Mouse (Mus musculus) liver, adult 2 months (tissue): Measurements from ENCODE around the gene Ptpn14. TPM values are rescaled to one million over a fixed set of nuclear protein-coding genes. Genes with fewer than 3 reads are reported as not detected.

Experiments used
- DNase-seq: peaks from one replicate; pipeline ENCODE4 v3.0.0-alpha.2; 2011; ENCODE audit warnings: low read depth, low spot score; ENCODE audit errors: extremely low read depth
- H3K27ac ChIP-seq: fragments of 200-500 bp; replicated peaks from 2 replicates; pipeline ENCODE4 v1.5.1; 2012; ENCODE audit warnings: low read depth, mild to moderate bottlenecking, control low read depth, inconsistent platforms, low read length; ENCODE audit not compliant: insufficient read depth
- H3K27me3 ChIP-seq: fragments of 200-500 bp; 2 replicates; pipeline ENCODE4 v1.6.1; 2012; ENCODE audit warnings: mild to moderate bottlenecking, moderate library complexity, low read length, inconsistent platforms; ENCODE audit not compliant: control insufficient read depth, insufficient read depth
- H3K36me3 ChIP-seq: fragments of 200-500 bp; 2 replicates; pipeline ENCODE4 v1.6.1; 2012; ENCODE audit warnings: low read length, inconsistent platforms; ENCODE audit not compliant: control insufficient read depth, insufficient read depth
- H3K4me1 ChIP-seq: fragments of 200-500 bp; 2 replicates; pipeline ENCODE4 v1.6.1; 2011; ENCODE audit warnings: low read length; ENCODE audit not compliant: control insufficient read depth, insufficient read depth
- H3K4me3 ChIP-seq: fragments of 200-500 bp; 2 replicates; pipeline ENCODE4 v1.5.1; 2011; ENCODE audit warnings: low read depth, mild to moderate bottlenecking, control low read depth, low read length, moderate library complexity; ENCODE audit not compliant: insufficient read depth
- H3K79me2 ChIP-seq: fragments of 200-500 bp; 2 replicates; pipeline ENCODE4 v1.6.1; 2012; ENCODE audit warnings: inconsistent platforms, mild to moderate bottlenecking, low read length, moderate library complexity; ENCODE audit not compliant: control insufficient read depth, insufficient read depth
- H3K9ac ChIP-seq: fragments of 200-500 bp; 2 replicates; pipeline ENCODE4 v1.6.1; 2012; ENCODE audit warnings: low read depth, mild to moderate bottlenecking, control low read depth, inconsistent platforms, low read length
- CTCF ChIP-seq: fragments of 200-500 bp; IDR thresholded peaks from 2 replicates; pipeline ENCODE4 v1.5.1; 2011; ENCODE audit warnings: low read depth, low read length, control low read depth
- POLR2A ChIP-seq: fragments of 200-500 bp; IDR thresholded peaks from 2 replicates; pipeline ENCODE4 v1.6.1; 2011; ENCODE audit warnings: low read length, control low read depth; ENCODE audit not compliant: insufficient read depth; ENCODE audit errors: extremely low read depth
- WGBS: fragments of 180-500 bp; shearing (Covaris S2); methylation state at CpG from one replicate; pipeline ENCODE4 v1.1.7; 2018; 5-methylcytosine and 5-hydroxymethylcytosine counted together
- polyA plus RNA-seq: library from polyadenylated mRNA; depleted of rRNA; stranded (reverse); fragments of >200 nt; gene quantifications from 2 replicates; pipeline ENCODE4 v1.2.3, GENCODE M21; 2012
- total RNA-seq: library from RNA; depleted of rRNA; stranded (reverse); fragments of >200 nt; gene quantifications from 2 replicates; pipeline ENCODE4 v1.2.3, GENCODE M21; 2014

Gene Ptpn14
- total and polyA plus RNA-seq, 2 experiments = 0.55 to 0.74 TPM

DNA sequence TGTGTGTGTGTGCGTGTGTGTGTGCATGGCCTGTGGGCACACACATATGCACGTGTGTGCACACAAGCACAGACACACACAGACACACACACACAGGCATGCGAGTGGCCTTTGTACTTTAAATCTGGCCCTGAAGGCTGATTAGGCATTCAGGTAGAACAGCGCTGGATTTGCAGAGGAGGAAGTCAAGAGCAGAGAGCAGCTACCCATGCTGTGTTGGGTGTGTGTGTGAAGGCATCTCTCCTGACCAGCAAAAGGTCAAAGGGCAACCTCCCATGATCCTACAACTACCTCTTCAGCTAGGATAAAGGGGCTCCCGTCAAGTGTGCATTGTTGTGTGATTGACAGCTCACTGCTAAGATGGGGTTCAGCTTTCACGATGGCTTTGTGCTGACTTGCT lies 61.5 kb downstream of the Ptpn14 start:
- DNase-seq = no peak
- no peak overlapping the region for H3K27ac ChIP-seq
- no peak overlapping the region for H3K9ac ChIP-seq
- no peaks in the 10 kb centered on the region for H3K36me3 ChIP-seq
- WGBS = 74% methylated on average over 6 of the region's 6 CpGs
- H3K4me3 ChIP-seq = no peak overlapping the region
- no peaks in the 10 kb centered on the region for H3K27me3 ChIP-seq
- no peaks in the 10 kb centered on the region for H3K79me2 ChIP-seq
- H3K4me1 ChIP-seq = no peaks in the 10 kb centered on the region
- TF ChIP-seq CTCF = no peak
- TF ChIP-seq POLR2A = no peak

DNA sequence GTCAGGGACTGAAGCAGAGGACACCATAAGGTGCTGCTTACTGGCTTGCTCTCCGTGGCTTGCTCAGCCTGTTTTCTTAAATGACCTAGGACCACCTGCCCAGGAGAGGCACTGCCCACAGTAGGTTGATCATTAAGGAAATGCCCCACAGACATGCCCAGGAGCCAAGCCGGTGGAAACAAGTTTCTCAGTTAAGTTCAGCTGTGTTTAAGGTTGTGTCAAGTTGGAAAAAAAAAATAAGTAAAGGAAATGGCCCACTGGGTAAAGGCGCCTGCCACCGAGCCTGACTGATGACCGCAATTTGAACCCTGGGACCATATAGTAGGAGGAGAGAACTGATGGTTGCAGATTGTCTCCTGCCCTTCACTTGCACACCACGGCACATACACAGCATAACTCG lies 62.6 kb downstream of the Ptpn14 start:
- DNase-seq = no peak
- Histone ChIP-seq H3K79me2 (no peaks in the 10 kb centered on the region), H3K4me3 (no peak overlapping the region), H3K4me1 (no peaks in the 10 kb centered on the region), H3K27ac (no peak overlapping the region), H3K27me3 (no peaks in the 10 kb centered on the region), H3K9ac (no peak overlapping the region), H3K36me3 (no peaks in the 10 kb centered on the region)
- 66% methylated on average over 7 of the region's 7 CpGs for WGBS
- TF ChIP-seq CTCF (no peak), POLR2A (no peak)

DNA sequence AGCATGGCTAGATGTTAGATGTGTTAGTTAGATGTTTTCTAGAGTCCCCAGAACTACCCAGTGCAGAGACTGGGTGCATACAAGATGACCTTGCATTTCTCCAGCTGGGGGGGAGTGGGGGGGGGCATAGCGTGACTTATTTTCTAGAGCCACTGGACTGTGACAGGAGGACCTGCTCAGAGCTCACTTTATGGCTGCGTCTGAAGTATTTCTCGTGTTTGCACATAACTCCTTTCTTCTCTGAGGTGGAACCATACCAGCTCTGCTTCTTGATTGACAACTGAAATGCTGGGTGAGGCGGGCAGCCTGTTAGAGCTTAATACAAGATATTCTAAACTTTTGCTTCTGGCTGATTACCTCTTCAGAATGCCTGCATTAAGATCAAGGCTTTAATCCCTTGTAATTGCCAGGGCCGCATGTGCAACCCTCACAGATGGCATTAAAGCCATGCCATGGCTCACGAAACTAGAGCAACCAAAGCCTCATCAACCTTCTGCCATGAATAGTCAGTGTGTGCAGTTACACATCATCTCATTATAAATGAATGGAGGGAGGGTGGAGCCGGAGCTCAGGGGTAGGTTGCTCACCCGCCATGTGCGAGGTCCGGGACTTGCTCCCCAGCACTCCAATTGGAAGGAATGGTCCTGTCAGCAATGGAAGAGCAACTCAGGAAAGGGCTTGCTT lies 63.6 kb downstream of the Ptpn14 start:
- Histone ChIP-seq H3K9ac (no peak overlapping the region), H3K79me2 (no peaks in the 10 kb centered on the region), H3K4me3 (no peak overlapping the region), H3K4me1 (no peaks in the 10 kb centered on the region), H3K27me3 (no peaks in the 10 kb centered on the region), H3K36me3 (no peaks in the 10 kb centered on the region), H3K27ac (no peak overlapping the region)
- DNase-seq = no peak
- 92% methylated on average over 10 of the region's 10 CpGs for WGBS
- no peak for TF ChIP-seq CTCF
- no peak for TF ChIP-seq POLR2A

DNA sequence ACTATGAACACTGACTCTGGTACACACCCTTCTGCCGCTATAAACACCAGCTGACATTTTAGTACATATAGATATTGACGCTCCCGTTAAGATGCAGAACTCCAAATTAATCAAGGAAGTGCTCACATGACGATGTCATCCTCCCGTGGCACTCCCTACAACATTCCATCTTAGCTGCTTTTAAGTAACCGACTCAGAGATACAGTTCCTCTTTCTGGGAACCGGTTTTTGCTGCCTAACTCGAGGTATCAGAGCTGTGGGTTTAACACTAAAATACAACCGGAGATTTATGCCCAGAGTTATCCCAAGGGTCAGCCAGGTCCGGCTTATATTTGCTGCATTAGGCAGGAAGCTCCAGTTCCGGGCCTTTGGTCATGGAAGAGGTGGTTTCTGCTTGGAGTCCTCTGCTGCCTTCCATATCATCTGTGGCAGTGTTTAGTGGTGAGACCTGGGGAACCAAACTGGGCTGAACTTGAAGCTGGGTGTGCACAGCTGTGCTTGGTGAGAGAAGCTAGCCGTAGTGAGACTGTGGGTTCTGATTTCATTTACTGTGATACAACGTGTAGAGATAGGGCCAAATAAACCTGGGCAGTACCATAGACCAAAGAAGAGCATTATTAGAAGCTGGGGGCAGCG lies 64.6 kb downstream of the Ptpn14 start:
- no peaks in the 10 kb centered on the region for H3K36me3 ChIP-seq
- no peaks in the 10 kb centered on the region for H3K4me1 ChIP-seq
- WGBS = 74% methylated on average over 14 of the region's 14 CpGs
- no peak overlapping the region for H3K4me3 ChIP-seq
- DNase-seq = no peak
- no peak overlapping the region for H3K9ac ChIP-seq
- H3K79me2 ChIP-seq = no peaks in the 10 kb centered on the region
- H3K27me3 ChIP-seq = no peaks in the 10 kb centered on the region
- TF ChIP-seq CTCF (no peak), POLR2A (no peak)
- no peak overlapping the region for H3K27ac ChIP-seq

DNA sequence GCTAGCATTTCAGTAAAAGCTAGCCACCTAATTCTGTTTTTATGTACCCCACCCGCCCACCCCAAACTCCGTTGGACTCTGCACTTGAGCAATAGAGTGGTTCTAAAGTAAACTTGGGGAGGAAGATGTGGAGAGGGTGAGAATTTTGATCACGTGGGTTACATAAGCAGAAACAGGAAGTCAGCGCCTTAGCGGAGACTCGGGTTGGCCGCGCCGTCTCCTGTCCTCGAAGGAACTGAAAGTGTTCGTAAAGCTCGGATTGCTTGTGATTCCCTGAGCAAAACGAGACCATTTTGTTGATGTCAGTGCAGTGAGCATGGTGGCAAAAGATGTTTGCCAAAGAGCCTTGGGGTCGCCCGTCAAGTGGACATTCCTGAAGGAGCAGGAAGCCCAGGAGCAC lies 70.9 kb downstream of the Ptpn14 start:
- TF ChIP-seq CTCF (no peak), POLR2A (no peak)
- WGBS = 64% methylated on average over 15 of the region's 15 CpGs
- H3K27ac ChIP-seq = 0 out of 2 replicates have a peak overlapping the region, but pooled peaks have one; percentile 10
- no peak overlapping the region for H3K9ac ChIP-seq
- no peaks in the 10 kb centered on the region for H3K79me2 ChIP-seq
- no peak overlapping the region for H3K4me3 ChIP-seq
- no peaks in the 10 kb centered on the region for H3K36me3 ChIP-seq
- no peaks in the 10 kb centered on the region for H3K27me3 ChIP-seq
- peak; percentile 38 for DNase-seq
- no peaks in the 10 kb centered on the region for H3K4me1 ChIP-seq
